Mouse (Mus musculus) lung, embryonic 15.5 days (tissue): ENCODE results near the gene Ctnna3. TPM values are rescaled to one million over a fixed set of nuclear protein-coding genes. Genes with fewer than 3 reads are reported as not detected.

Experiments
- ATAC-seq: fragments of 200-750 bp; cut with Nextera tagmentation; 2 replicates; pipeline ENCODE4 v1.8.0; 2017; ENCODE audit warnings: moderate number of reproducible peaks, borderline replicate concordance; ENCODE audit not compliant: low FRiP score, low TSS enrichment; ENCODE audit errors: extremely low read depth
- H3K27ac ChIP-seq: fragments of 300-500 bp; sonication (generic); 2 replicates; pipeline ENCODE4 v1.5.1; 2015; ENCODE audit warnings: moderate library complexity, mild to moderate bottlenecking, inconsistent platforms
- H3K27me3 ChIP-seq: fragments of 300-500 bp; sonication (generic); 2 replicates; pipeline ENCODE4 v1.6.1; 2015; ENCODE audit warnings: inconsistent platforms
- H3K36me3 ChIP-seq: fragments of 300-500 bp; sonication (generic); 2 replicates; pipeline ENCODE4 v1.6.1; 2015; ENCODE audit warnings: inconsistent platforms
- H3K4me1 ChIP-seq: fragments of 300-500 bp; sonication (generic); 2 replicates; pipeline ENCODE4 v1.6.1; 2015; ENCODE audit warnings: inconsistent platforms
- H3K4me2 ChIP-seq: fragments of 300-500 bp; sonication (generic); 2 replicates; pipeline ENCODE4 v1.6.1; 2015; ENCODE audit warnings: inconsistent platforms, mild to moderate bottlenecking, moderate library complexity
- H3K4me3 ChIP-seq: fragments of 300-500 bp; sonication (generic); 2 replicates; pipeline ENCODE4 v1.5.1; 2015; ENCODE audit warnings: mild to moderate bottlenecking, inconsistent platforms
- H3K9ac ChIP-seq: fragments of 300-500 bp; sonication (generic); 2 replicates; pipeline ENCODE4 v1.6.1; 2015; ENCODE audit warnings: inconsistent platforms
- H3K9me3 ChIP-seq: fragments of 300-500 bp; sonication (generic); 2 replicates; pipeline ENCODE4 v1.6.1; 2016; ENCODE audit warnings: inconsistent platforms
- WGBS: fragments of 180-500 bp; shearing (Covaris S2); methylation state at CpG from one replicate; pipeline ENCODE4 v1.1.7; 2015; 5-methylcytosine and 5-hydroxymethylcytosine counted together
- polyA plus RNA-seq: library from polyadenylated mRNA; unstranded; fragments of >200 nt; fragmentation: Nextera tagmentation; extraction: Ambion mirVana; gene quantifications from 2 replicates; pipeline ENCODE4 v1.2.1, GENCODE M21; 2015

The Ctnna3 gene
- polyA plus RNA-seq, 1 experiment from 2014 or later: 1.2 TPM

DNA sequence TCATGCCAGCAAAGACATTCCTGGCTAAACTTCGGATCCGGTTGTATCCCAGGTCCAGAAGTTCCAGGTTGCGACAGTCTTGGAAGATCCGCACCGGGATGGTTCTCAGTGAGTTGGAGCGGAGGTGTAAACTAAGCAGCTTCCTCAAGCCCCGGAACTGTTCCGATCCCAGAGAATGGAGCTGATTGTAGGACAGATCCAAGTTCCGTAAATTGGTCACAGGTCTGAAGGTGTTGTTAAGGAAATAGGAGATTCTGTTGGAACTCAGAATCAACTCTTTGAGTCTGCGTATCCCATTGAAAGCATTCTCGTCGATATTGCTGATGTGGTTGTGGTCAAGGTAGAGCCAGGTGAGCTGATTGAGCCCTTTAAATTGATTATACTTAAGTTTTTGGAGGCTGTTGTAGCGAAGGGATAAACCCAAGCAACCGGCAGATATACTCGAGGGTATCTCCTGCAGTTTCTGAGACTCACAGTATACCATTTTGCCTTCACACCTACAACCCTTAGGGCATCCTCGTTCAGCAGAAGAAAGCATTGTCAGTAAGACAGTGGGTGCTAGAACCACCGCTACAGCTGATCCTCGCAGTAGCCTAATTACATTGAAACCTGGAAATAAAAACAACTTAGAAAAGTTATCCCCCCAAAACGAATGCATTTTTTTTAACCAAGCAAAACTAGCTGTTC is 659.0 kb downstream of the Ctnna3 start:
- Histone ChIP-seq H3K4me2 (peak overlapping the region; percentile 13; the same call in 1 of the 2 replicates), H3K27me3 (peaks cover 32% of the 10 kb centered on the region), H3K9ac (no peak overlapping the region), H3K4me1 (peaks cover 12% of the 10 kb centered on the region), H3K4me3 (no peak overlapping the region), H3K36me3 (no peaks in the 10 kb centered on the region), H3K9me3 (no peaks in the 10 kb centered on the region), H3K27ac (no peak overlapping the region)
- ATAC-seq: no peak
- WGBS: 25% methylated on average over 19 of the region's 19 CpGs

DNA sequence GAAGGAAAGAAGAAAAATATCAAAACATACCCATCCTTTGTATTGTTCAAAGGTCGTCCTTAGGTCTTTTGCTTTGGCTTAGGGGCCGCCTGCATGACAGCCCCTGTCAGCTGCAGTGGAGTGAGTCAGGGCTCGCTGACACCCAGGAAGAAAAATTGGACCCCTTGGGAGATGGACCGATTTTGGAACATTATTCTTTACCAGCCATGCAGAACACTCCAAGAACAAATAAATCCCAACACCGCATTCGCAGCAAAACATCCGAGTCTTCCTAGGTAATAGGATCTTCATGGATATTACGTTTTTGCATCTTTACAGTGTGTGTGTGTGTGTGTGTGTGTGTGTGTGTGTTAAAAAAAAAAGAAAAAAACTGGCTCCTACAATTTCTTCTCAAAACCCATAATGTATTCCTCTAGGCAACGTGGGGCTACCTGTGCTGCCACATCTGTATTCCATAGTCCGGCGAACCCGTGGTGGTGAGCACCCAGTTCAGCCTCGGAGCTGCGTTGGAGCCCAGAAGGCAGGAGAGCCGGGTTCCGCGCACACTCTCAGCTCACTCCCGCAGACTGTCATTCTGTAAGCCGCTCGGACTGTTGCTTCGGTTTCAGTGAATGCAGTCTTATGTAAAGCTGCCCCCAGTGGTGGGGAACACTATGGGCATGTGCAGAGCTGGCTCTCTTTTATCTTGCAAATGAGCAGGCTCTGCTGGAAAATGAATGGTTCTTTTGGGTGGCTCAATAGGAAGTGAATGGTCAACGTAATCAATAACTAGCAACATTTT is 660.0 kb downstream of the Ctnna3 start, which contains the start of gene Lrrtm3:
Gene Lrrtm3, minus strand, starts transcription at position 598 of the 781 bp plus-strand sequence.
- Histone ChIP-seq H3K27me3 (peaks cover 30% of the 10 kb centered on the region), H3K9ac (peak within 1 kb of the TSS; percentile 32; the same call in 1 of the 2 replicates)
- WGBS: 2% methylated on average over 22 of the region's 22 CpGs

DNA sequence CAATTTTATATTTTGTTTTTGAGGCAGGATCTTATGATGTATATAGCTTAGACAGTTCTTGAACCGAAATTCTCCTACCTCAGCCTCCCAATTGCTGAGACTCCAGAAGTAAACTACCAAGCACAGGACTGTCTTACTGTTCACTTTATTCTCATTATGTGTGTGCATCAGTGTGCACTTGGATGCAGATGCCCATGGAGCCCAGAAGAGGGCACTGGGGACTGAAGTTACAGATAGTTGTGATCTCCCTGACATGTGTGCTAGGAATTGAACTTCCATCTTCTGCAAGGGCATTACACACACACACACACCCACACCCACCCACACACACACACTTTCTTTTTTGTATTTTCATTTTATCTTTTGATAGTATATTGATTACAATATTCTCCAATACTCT is 666.6 kb downstream of the Ctnna3 start:
- Histone ChIP-seq H3K9ac (no peak overlapping the region), H3K36me3 (no peaks in the 10 kb centered on the region), H3K4me2 (no peak overlapping the region), H3K9me3 (no peaks in the 10 kb centered on the region), H3K4me1 (no peaks in the 10 kb centered on the region), H3K27me3 (no peaks in the 10 kb centered on the region), H3K4me3 (no peak overlapping the region), H3K27ac (no peak overlapping the region)
- 87% methylated on average over 1 of the region's 1 CpGs for whole genome bisulfite sequencing
- ATAC-seq: no peak

More for the DNA sequence above, 660.0 kb downstream of the Ctnna3 start, which contains the start of gene Lrrtm3:
- Histone ChIP-seq H3K4me3 (peak within 1 kb of the TSS; percentile 34), H3K36me3 (no peaks in the 10 kb centered on the region), H3K27ac (no peak within 1 kb of the TSS), H3K9me3 (no peaks in the 10 kb centered on the region), H3K4me1 (peaks cover 12% of the 10 kb centered on the region), H3K4me2 (peak within 1 kb of the TSS; percentile 63)
- peak; percentile 74; the same call in 1 of the 2 replicates for ATAC-seq

DNA sequence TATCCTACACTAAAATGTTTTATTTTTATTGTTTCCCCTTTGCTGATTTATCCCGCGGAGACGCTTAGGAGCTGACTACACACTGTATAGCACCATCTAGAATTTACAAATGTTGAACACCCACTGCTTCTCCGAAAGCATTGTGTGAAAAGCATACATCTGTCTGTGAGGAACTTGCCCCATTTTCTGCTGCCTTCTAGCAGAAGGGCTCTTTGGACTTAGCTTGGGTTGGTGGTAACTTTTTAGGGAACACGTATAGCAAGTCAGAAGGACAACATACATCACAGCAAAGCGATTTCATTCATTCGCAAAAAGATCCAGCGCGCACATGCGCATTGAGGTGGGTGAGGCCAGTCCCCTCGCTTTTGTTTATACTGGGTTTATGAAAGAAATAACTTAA is 685.3 kb downstream of the Ctnna3 start:
- H3K9ac ChIP-seq: no peak overlapping the region
- no peak overlapping the region for H3K4me2 ChIP-seq
- no peak overlapping the region for H3K27ac ChIP-seq
- H3K36me3 ChIP-seq: no peaks in the 10 kb centered on the region
- no peaks in the 10 kb centered on the region for H3K4me1 ChIP-seq
- 91% methylated on average over 11 of the region's 11 CpGs for WGBS
- no peak overlapping the region for H3K4me3 ChIP-seq
- H3K27me3 ChIP-seq: no peaks in the 10 kb centered on the region
- ATAC-seq: no peak
- no peaks in the 10 kb centered on the region for H3K9me3 ChIP-seq

DNA sequence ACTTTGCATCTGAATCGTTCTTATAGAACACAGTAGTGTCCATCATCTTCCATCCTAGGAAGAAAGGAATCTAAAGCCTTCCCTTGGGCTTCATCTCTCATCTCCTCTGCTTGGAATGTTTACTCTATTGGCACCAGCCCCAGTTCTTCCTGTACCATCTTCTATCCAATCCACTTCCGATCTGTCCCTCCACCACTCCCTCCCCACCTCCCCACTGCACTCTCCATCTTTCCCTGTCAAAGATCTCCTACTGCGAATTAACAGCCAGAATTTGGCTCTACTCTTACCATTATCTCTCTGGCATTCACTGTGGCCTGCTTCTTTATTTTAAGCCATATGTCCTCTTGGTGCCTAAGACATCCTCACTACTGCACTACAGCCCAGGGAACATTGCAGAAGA is 688.9 kb downstream of the Ctnna3 start:
- 59% methylated on average over 3 of the region's 3 CpGs for WGBS
- Histone ChIP-seq H3K9me3 (no peaks in the 10 kb centered on the region), H3K4me3 (no peak overlapping the region), H3K36me3 (no peaks in the 10 kb centered on the region), H3K27me3 (no peaks in the 10 kb centered on the region), H3K27ac (no peak overlapping the region), H3K9ac (no peak overlapping the region), H3K4me1 (no peaks in the 10 kb centered on the region), H3K4me2 (no peak overlapping the region)
- no peak for ATAC-seq

DNA sequence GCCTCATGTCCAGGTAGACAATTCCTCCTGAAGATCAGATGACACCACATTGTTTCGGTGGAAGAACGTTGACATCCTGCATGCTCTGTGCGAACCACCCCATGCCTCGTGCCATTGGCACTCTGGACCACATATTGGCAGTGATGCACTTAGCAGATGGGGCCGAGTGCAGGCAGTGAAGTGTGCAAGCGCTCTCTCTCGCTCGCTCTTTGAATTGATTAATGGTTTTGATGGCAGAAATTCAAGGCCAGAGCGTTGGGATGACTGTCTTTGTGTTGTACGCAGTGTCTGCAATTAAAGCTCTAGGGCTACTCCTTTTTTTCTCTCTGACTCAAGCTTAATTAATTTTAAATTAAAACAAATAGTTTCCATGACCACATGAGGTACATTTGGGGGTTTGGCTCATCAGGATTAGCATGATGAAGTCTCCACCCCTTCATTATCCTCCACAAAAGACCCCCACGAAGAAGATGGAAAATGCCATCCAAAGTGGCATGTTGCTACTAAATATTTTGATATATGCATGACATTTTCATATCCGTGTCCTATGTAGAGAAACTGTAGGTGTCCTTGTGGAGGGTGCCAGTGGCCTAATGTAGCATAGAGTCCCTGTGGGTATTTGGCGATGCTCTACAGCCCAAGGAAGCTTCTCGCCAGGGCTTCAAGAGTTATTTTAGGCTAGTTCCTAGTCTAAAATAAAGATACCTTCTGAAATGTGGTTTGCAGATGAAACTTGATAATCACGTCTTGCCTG is 700.7 kb downstream of the Ctnna3 start:
- 84% methylated on average over 15 of the region's 15 CpGs for WGBS
- no peaks in the 10 kb centered on the region for H3K27me3 ChIP-seq
- no peaks in the 10 kb centered on the region for H3K9me3 ChIP-seq
- no peak overlapping the region for H3K27ac ChIP-seq
- no peaks in the 10 kb centered on the region for H3K36me3 ChIP-seq
- no peak overlapping the region for H3K9ac ChIP-seq
- ATAC-seq: no peak
- no peak overlapping the region for H3K4me2 ChIP-seq
- no peaks in the 10 kb centered on the region for H3K4me1 ChIP-seq
- H3K4me3 ChIP-seq: no peak overlapping the region

DNA sequence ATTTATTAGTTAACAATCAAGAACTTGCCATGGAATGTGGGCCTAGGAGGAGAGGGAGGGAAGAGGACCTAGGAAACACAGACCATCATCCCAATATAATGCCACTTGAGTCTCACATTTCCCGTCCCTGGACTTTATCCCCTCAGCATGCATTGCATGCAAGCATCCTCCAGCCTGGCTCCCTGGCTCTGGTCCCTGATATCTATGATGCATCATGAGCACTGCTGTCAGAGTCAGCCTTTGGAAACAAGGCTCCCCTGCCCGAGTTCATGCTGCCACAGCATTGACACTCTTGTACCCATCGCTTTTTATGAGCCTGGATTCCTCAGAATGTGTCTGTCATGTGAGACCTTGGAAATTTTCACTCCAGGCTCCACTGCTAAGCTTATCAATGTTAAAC is 703.6 kb downstream of the Ctnna3 start:
- no peak overlapping the region for H3K27ac ChIP-seq
- WGBS: 70% methylated on average over 3 of the region's 3 CpGs
- H3K4me1 ChIP-seq: no peaks in the 10 kb centered on the region
- H3K27me3 ChIP-seq: no peaks in the 10 kb centered on the region
- H3K9me3 ChIP-seq: no peaks in the 10 kb centered on the region
- H3K9ac ChIP-seq: no peak overlapping the region
- H3K4me3 ChIP-seq: no peak overlapping the region
- H3K4me2 ChIP-seq: no peak overlapping the region
- H3K36me3 ChIP-seq: no peaks in the 10 kb centered on the region
- ATAC-seq: no peak

DNA sequence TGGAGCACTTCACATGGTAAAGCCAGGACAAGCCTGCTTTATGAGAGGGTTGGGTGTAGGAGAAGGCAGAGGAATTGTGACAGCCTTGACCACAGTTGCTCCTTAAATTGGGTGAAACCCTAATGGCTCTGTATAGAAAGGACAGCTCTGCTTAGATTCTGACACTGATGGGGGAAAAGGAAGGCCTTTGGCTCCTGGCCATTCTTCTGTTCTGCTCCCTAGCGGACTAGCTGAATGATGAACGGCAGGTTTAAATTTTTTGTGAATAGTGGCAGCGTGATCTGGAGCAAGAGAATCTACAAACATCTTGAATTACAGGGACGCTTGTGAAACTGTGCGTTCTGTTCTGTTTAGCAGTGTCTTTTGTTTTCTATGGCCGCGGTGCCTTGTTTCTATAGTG is 705.6 kb downstream of the Ctnna3 start:
- Histone ChIP-seq H3K27me3 (no peaks in the 10 kb centered on the region), H3K4me1 (no peaks in the 10 kb centered on the region), H3K9ac (no peak overlapping the region), H3K27ac (no peak overlapping the region), H3K4me2 (no peak overlapping the region), H3K4me3 (no peak overlapping the region), H3K36me3 (no peaks in the 10 kb centered on the region), H3K9me3 (no peaks in the 10 kb centered on the region)
- no peak for ATAC-seq
- WGBS: 62% methylated on average over 7 of the region's 7 CpGs

DNA sequence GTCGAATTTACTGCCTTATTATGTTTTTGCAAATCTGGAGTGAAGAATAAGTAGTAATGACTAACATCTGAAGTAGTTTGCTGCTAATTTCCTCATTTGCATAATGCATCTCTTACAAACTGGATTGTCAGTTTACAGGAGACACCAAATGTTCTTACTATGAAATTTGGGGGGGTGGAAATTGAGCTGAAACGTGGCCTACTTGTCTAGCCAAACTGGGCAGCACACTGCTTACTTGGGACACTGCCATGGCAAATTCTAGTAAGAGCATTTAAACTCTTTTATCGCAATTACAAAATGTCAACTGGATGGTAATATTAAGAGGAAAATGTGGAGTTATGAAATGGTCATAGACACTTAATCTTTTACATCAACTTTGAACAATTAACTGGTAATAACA is 716.6 kb downstream of the Ctnna3 start:
- H3K4me1 ChIP-seq: no peaks in the 10 kb centered on the region
- 75% methylated on average over 3 of the region's 3 CpGs for WGBS
- H3K27me3 ChIP-seq: no peaks in the 10 kb centered on the region
- no peaks in the 10 kb centered on the region for H3K36me3 ChIP-seq
- no peaks in the 10 kb centered on the region for H3K9me3 ChIP-seq
- H3K9ac ChIP-seq: no peak overlapping the region
- ATAC-seq: no peak
- no peak overlapping the region for H3K4me3 ChIP-seq
- no peak overlapping the region for H3K27ac ChIP-seq
- no peak overlapping the region for H3K4me2 ChIP-seq

DNA sequence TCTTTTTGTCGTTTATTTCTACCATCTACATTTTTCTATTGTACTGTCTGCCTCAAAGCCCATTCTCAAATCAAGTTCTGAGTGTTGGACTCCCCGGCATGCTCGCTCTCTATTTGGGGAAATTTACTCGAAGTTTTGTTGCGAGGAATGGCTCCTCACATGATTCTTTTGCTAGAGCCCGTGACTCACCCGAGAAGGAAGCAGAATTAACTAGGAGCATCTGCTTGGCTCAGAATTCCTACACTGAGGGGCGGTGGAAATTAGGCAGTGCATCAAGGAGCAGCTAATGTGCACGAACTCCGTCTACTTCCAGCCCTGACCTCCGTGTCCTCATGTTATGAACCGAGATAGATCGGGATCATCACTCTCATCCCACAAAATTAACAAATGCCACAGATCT is 751.8 kb downstream of the Ctnna3 start:
- 88% methylated on average over 13 of the region's 13 CpGs for WGBS
- ATAC-seq: no peak
- no peaks in the 10 kb centered on the region for H3K27me3 ChIP-seq
- H3K4me1 ChIP-seq: no peaks in the 10 kb centered on the region
- no peak overlapping the region for H3K27ac ChIP-seq
- H3K36me3 ChIP-seq: no peaks in the 10 kb centered on the region
- no peak overlapping the region for H3K4me3 ChIP-seq
- H3K4me2 ChIP-seq: no peak overlapping the region
- H3K9me3 ChIP-seq: no peaks in the 10 kb centered on the region
- no peak overlapping the region for H3K9ac ChIP-seq

DNA sequence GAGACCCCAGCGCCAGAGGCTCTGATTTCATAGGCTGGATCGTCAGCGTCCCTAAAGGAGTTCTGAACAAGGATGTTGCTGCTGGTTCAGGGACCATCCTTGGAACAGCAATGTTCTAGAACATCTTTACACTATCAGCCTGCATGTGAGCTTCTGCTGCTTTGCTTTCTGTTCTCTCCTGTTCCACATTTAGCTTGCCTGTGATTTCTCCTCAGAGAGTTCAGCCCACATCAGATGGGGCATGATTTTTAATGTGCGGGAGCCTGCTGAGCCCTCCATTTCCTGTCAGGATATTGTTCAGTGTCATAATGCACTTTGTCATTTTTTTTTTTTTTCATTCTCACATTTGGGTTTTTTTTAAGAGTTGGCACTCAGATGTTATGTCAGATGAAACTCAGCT is 752.8 kb downstream of the Ctnna3 start:
- 78% methylated on average over 4 of the region's 4 CpGs for WGBS
- no peaks in the 10 kb centered on the region for H3K4me1 ChIP-seq
- no peak overlapping the region for H3K9ac ChIP-seq
- ATAC-seq: no peak
- no peaks in the 10 kb centered on the region for H3K36me3 ChIP-seq
- H3K9me3 ChIP-seq: no peaks in the 10 kb centered on the region
- no peak overlapping the region for H3K27ac ChIP-seq
- H3K4me3 ChIP-seq: no peak overlapping the region
- H3K27me3 ChIP-seq: no peaks in the 10 kb centered on the region
- H3K4me2 ChIP-seq: no peak overlapping the region

DNA sequence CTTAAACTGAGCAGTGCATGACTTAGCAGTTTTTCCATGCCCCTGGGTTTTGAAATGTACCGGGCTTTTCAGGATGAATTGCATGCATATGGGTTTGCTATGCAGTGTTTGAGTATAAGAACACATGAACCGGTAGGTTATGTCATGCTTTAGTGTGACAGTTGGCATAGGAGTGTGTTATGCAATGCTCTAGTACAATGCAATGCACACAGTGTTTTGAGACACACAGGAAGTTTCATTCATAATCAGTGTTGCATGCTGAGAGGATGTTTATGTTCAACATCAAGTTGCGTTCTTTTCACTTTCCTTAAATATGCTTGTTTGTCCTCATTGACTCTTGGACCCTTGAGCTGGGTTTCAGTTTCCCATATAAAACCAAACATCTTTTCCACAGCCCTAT is 758.1 kb downstream of the Ctnna3 start:
- no peaks in the 10 kb centered on the region for H3K9me3 ChIP-seq
- H3K9ac ChIP-seq: no peak overlapping the region
- no peaks in the 10 kb centered on the region for H3K27me3 ChIP-seq
- H3K36me3 ChIP-seq: no peaks in the 10 kb centered on the region
- ATAC-seq: peak; percentile 79
- no peak overlapping the region for H3K4me2 ChIP-seq
- no peak overlapping the region for H3K4me3 ChIP-seq
- H3K4me1 ChIP-seq: no peaks in the 10 kb centered on the region
- WGBS: 47% methylated on average over 3 of the region's 3 CpGs
- H3K27ac ChIP-seq: no peak overlapping the region; the same call in 1 of the 2 replicates
